Mouse (Mus musculus) MEL (cell line): ENCODE measurements around the gene Lrpprc. TPM values are rescaled to one million over a fixed set of nuclear protein-coding genes. Genes with fewer than 3 reads are reported as not detected.

Experiments
- DNase-seq: peaks from one replicate; pipeline ENCODE4 v3.0.0; 2011; ENCODE audit warnings: low read depth, low spot score
- H3K27ac ChIP-seq: 2 replicates; pipeline ENCODE4 v1.5.1; 2012; ENCODE audit warnings: low read depth, mild to moderate bottlenecking, control low read depth, low read length, moderate library complexity; ENCODE audit not compliant: control insufficient read depth
- H3K27me3 ChIP-seq, 2 experiments: fragments of 150-350 bp in 1 of 2; sonication (generic) in 1 of 2; 2 replicates each; pipeline ENCODE4 v1.6.1; 2012; ENCODE audit warnings: low read length in 2 of 2, mild to moderate bottlenecking in 2 of 2, improper control_type of control experiment in 1 of 2, moderate library complexity in 1 of 2; ENCODE audit not compliant: insufficient read depth in 2 of 2, control insufficient read depth in 1 of 2
- H3K36me3 ChIP-seq, 2 experiments: 2 replicates each; pipeline ENCODE4 v1.6.1; 2012 to 2014; ENCODE audit warnings: low read length in 2 of 2, improper control_type of control experiment in 1 of 2, inconsistent platforms in 1 of 2, mild to moderate bottlenecking in 1 of 2; ENCODE audit not compliant: insufficient read depth in 2 of 2, control insufficient read depth in 1 of 2
- H3K4me1 ChIP-seq, 2 experiments: fragments of 150-350 bp in 1 of 2; sonication (generic) in 1 of 2; 2 replicates each; pipeline ENCODE4 v1.6.1; 2012; ENCODE audit warnings: low read length in 2 of 2, improper control_type of control experiment in 1 of 2, mild to moderate bottlenecking in 1 of 2; ENCODE audit not compliant: insufficient read depth in 2 of 2, control insufficient read depth in 1 of 2
- H3K4me3 ChIP-seq, 2 experiments: fragments of 150-350 bp in 1 of 2; sonication (generic) in 1 of 2; 2 replicates each; pipeline ENCODE4 v1.5.1; 2012; ENCODE audit warnings: low read depth in 2 of 2, low read length in 2 of 2, mild to moderate bottlenecking in 2 of 2, moderate library complexity in 2 of 2, control low read depth in 1 of 2, improper control_type of control experiment in 1 of 2; ENCODE audit not compliant: control insufficient read depth in 1 of 2, insufficient read depth in 1 of 2
- H3K79me2 ChIP-seq: 2 replicates; pipeline ENCODE4 v1.6.1; 2012; ENCODE audit warnings: mild to moderate bottlenecking, low read length, moderate library complexity; ENCODE audit not compliant: control insufficient read depth, poor library complexity, insufficient read depth
- H3K9ac ChIP-seq: 2 replicates; pipeline ENCODE4 v1.6.1; 2012; ENCODE audit warnings: low read depth, mild to moderate bottlenecking, control low read depth, low read length, moderate library complexity; ENCODE audit not compliant: control insufficient read depth, poor library complexity, severe bottlenecking
- H3K9me3 ChIP-seq: fragments of 150-350 bp; sonication (generic); replicated peaks from 2 replicates; pipeline ENCODE4 v1.6.1; 2012; ENCODE audit warnings: mild to moderate bottlenecking, low read length, improper control_type of control experiment, moderate library complexity; ENCODE audit not compliant: insufficient read depth
- CHD2 ChIP-seq: IDR thresholded peaks from 2 replicates; pipeline ENCODE4 v1.6.1; 2011; ENCODE audit warnings: low read length, improper control_type of control experiment
- E2F4 ChIP-seq: IDR thresholded peaks from 2 replicates; pipeline ENCODE4 v1.6.1; 2011; ENCODE audit warnings: low read depth, low read length, improper control_type of control experiment, borderline replicate concordance
- ELF1 ChIP-seq: IDR thresholded peaks from 2 replicates; pipeline ENCODE4 v1.6.1; 2014; ENCODE audit warnings: low read depth, mild to moderate bottlenecking, inconsistent platforms, low read length, improper control_type of control experiment, moderate library complexity
- ETS1 ChIP-seq: IDR thresholded peaks from 2 replicates; pipeline ENCODE4 v1.6.1; 2012; ENCODE audit warnings: low read depth, mild to moderate bottlenecking, inconsistent platforms, low read length, improper control_type of control experiment, moderate library complexity
- JUND ChIP-seq: IDR thresholded peaks from 2 replicates; pipeline ENCODE4 v1.6.1; 2011; ENCODE audit warnings: low read depth, mild to moderate bottlenecking, improper control_type of control experiment, low read length
- MAX ChIP-seq: IDR thresholded peaks from 2 replicates; pipeline ENCODE4 v1.6.1; 2011; ENCODE audit warnings: low read length, improper control_type of control experiment
- MXI1 ChIP-seq: IDR thresholded peaks from 2 replicates; pipeline ENCODE4 v1.6.1; 2011; ENCODE audit warnings: mild to moderate bottlenecking, low read depth, low read length, improper control_type of control experiment
- MYB ChIP-seq: IDR thresholded peaks from 2 replicates; pipeline ENCODE4 v1.6.1; 2011; ENCODE audit warnings: mild to moderate bottlenecking, low read depth, low read length, improper control_type of control experiment
- MYC ChIP-seq: IDR thresholded peaks from 2 replicates; pipeline ENCODE4 v1.6.1; 2011; ENCODE audit warnings: low read depth, mild to moderate bottlenecking, low read length, improper control_type of control experiment, moderate library complexity
- NELFE ChIP-seq: IDR thresholded peaks from 2 replicates; pipeline ENCODE4 v1.6.1; 2011; ENCODE audit warnings: low read depth, low read length, improper control_type of control experiment
- NRF1 ChIP-seq: IDR thresholded peaks from 2 replicates; pipeline ENCODE4 v1.6.1; 2014; ENCODE audit warnings: low read depth, mild to moderate bottlenecking, inconsistent platforms, low read length, improper control_type of control experiment, moderate library complexity; ENCODE audit not compliant: poor library complexity, insufficient read depth, severe bottlenecking
- POLR2AphosphoS2 ChIP-seq: IDR thresholded peaks from 2 replicates; pipeline ENCODE4 v1.6.1; 2011; ENCODE audit warnings: low read length, improper control_type of control experiment
- POLR2AphosphoS5 ChIP-seq: IDR thresholded peaks from 2 replicates; pipeline ENCODE4 v1.6.1; 2012; ENCODE audit warnings: low read depth, borderline replicate concordance, mild to moderate bottlenecking, inconsistent platforms, low read length, moderate library complexity, mixed read lengths
- RAD21 ChIP-seq: IDR thresholded peaks from 2 replicates; pipeline ENCODE4 v1.6.1; 2011; ENCODE audit warnings: mild to moderate bottlenecking, low read depth, low read length, improper control_type of control experiment
- RCOR1 ChIP-seq: IDR thresholded peaks from 2 replicates; pipeline ENCODE4 v1.6.1; 2012; ENCODE audit warnings: low read depth, mild to moderate bottlenecking, inconsistent platforms, low read length, improper control_type of control experiment
- SIN3A ChIP-seq: IDR thresholded peaks from 2 replicates; pipeline ENCODE4 v1.6.1; 2012; ENCODE audit warnings: low read length, improper control_type of control experiment, inconsistent platforms
- TCF12 ChIP-seq: IDR thresholded peaks from 2 replicates; pipeline ENCODE4 v1.6.1; 2014; ENCODE audit warnings: low read depth, mild to moderate bottlenecking, inconsistent platforms, low read length, improper control_type of control experiment, moderate library complexity
- USF2 ChIP-seq, 2 experiments: IDR thresholded peaks; 2 replicates each; pipeline ENCODE4 v1.6.1; 2011 to 2012; ENCODE audit warnings: improper control_type of control experiment in 2 of 2, low read length in 2 of 2, borderline replicate concordance in 1 of 2, inconsistent platforms in 1 of 2, low read depth in 1 of 2, mild to moderate bottlenecking in 1 of 2; ENCODE audit not compliant: insufficient read depth in 1 of 2
- ZC3H11A ChIP-seq: IDR thresholded peaks from 2 replicates; pipeline ENCODE4 v1.6.1; 2012; ENCODE audit warnings: low read depth, mild to moderate bottlenecking, inconsistent platforms, low read length, improper control_type of control experiment
- ZMIZ1 ChIP-seq: IDR thresholded peaks from 2 replicates; pipeline ENCODE4 v1.6.1; 2012; ENCODE audit warnings: low read depth, mild to moderate bottlenecking, inconsistent platforms, low read length, improper control_type of control experiment, moderate library complexity
- polyA plus RNA-seq, 2 experiments: library from polyadenylated mRNA; stranded (reverse) in 1 of 2; unstranded in 1 of 2; fragments of >175 nt in 1 of 2; fragments of >200 nt in 1 of 2; gene quantifications; 2 replicates each; pipeline versions ENCODE4 v1.2.1 to v1.2.4; 2012; ENCODE audit warnings: low replicate concordance in 2 of 2, low read depth in 1 of 2; ENCODE audit not compliant: insufficient read length in 2 of 2, insufficient read depth in 1 of 2, missing spikeins in 1 of 2
- total RNA-seq: library from RNA; depleted of rRNA; stranded (reverse); fragments of 300-350 nt; gene quantifications from 2 replicates; pipeline ENCODE4 v1.2.3, GENCODE M21; 2012

Lrpprc gene
- total and polyA plus RNA-seq, 3 experiments: 82.6 to 204 (median 99.1) TPM

DNA sequence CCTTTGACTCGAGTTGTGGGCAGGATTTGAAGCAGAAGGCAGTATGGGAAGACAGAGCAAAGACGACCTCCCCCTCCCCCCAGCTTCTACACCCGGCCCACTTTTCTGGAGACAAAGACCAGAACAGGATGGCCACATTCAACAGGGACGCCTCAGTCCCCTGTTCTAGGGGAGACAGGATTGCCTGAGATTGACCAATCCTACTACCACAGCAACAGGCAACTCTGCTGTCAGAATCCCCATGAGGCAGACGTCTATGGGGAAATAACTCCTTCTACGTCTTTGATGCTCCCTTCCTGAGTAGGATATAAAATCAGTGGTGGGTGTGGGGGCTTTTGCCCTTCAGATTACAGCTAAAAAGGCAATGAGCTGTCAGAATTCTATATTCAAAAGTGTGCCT is 106.3 kb downstream of the Lrpprc start:
- Histone ChIP-seq H3K27me3 (peaks cover 2 to 6% of the 10 kb centered on the region in 2 experiments; a peak in 3 of 4 replicates), H3K4me3 (no peak overlapping the region), H3K9ac (no peak overlapping the region), H3K36me3 (no peaks in the 10 kb centered on the region), H3K9me3 (no peaks in the 10 kb centered on the region), H3K79me2 (no peaks in the 10 kb centered on the region), H3K4me1 (no peaks in the 10 kb centered on the region), H3K27ac (no peak overlapping the region)
- no peak for DNase-seq
- no peak for TF ChIP-seq POLR2AphosphoS2
- no peak for TF ChIP-seq JUND
- no peak for TF ChIP-seq MYB
- TF ChIP-seq TCF12: no peak
- TF ChIP-seq ZMIZ1: no peak
- no peak for TF ChIP-seq NELFE
- no peak for TF ChIP-seq MYC
- TF ChIP-seq RCOR1: no peak
- no peak for TF ChIP-seq ZC3H11A
- no peak for TF ChIP-seq MXI1
- TF ChIP-seq CHD2: no peak
- no peak for TF ChIP-seq ELF1

DNA sequence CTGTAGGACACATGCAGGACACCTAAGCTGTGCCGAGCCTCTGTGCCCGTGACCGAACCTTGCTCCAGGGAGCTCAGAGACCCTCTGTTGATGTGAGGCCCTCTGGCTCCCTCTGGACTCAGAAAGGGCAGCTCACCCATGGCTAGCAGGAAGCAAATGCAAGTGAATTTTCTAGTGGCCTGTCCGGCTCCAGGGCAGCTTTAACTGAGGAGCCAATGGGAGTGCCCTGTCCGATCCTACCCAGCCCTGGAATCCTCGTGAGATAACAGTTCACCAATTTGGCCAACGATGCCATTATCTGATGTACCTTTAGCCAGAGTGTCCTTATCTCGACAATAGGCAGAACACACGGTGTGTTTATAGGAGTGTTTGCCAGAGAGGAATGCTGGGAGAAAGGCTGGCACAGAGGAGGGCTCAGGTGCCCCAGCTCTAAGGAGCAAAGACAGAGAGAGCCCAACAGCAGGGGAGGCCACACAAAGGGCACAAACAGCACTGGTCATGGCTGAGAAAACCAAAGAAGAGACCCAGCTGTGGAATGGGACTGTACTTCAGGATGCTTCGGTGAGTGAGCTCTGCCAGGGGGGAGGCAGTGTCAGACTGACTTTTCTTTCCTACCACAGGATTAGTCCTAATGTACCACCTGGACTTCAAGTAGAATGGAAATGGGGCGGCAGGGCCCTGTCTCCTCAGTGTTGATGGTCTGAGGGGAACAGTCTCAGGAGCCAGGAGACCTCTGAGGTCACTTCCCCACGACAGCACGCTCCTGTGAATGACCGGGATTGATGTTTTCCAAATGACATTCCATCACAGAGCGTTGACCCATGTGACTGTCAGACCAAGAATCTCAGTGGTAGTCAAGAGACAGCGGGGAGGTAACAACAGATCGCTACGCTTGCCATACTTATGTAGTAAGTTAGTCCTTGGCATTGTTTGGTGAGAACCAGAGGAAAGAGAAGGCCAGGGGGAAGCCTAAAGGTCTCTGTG is 107.6 kb downstream of the Lrpprc start, which contains the start of gene Abcg5:
Abcg5 (minus strand) TSS at position 278 of the 984 bp plus-strand sequence.
- TF ChIP-seq ETS1 (no peak), MYC (no peak), NRF1 (no peak), NELFE (no peak), MAX (no peak), MYB (no peak), SIN3A (no peak), USF2 (IDR thresholded peaks at IDR 0.05; ENCODE audit: borderline replicate concordance in 1 of 2, insufficient read depth in 1 of 2, low read depth in 1 of 2, low read length in 2 of 2) (no peak), E2F4 (no peak), RAD21 (no peak), POLR2AphosphoS5 (no peak), MXI1 (no peak)
- H3K4me3 ChIP-seq: no peak within 1 kb of the TSS
- H3K9me3 ChIP-seq: no peaks in the 10 kb centered on the region
- no peak for DNase-seq
- H3K27me3 ChIP-seq: peaks cover 0 to 4% of the 10 kb centered on the region in 2 experiments; a peak in 2 of 4 replicates
- no peaks in the 10 kb centered on the region for H3K36me3 ChIP-seq
- H3K9ac ChIP-seq: no peak within 1 kb of the TSS
- no peaks in the 10 kb centered on the region for H3K4me1 ChIP-seq
- no peaks in the 10 kb centered on the region for H3K79me2 ChIP-seq
- H3K27ac ChIP-seq: no peak within 1 kb of the TSS
